Mouse (Mus musculus) adrenal gland, adult 8-10 months (tissue): ENCODE measurements around the gene Ube2b. TPM values are rescaled to one million over a fixed set of nuclear protein-coding genes. Genes with fewer than 3 reads are reported as not detected.

Experiments used
- DNase-seq: peaks from one replicate; pipeline ENCODE4 v3.0.0; 2022
- total RNA-seq, 4 experiments: library from RNA; stranded (reverse); gene quantifications; 2 replicates each; pipeline ENCODE4 v1.2.4; 2022

The Ube2b gene
- total RNA-seq, 4 experiments from 2014 or later: 124 to 144 (median 140) TPM

DNA sequence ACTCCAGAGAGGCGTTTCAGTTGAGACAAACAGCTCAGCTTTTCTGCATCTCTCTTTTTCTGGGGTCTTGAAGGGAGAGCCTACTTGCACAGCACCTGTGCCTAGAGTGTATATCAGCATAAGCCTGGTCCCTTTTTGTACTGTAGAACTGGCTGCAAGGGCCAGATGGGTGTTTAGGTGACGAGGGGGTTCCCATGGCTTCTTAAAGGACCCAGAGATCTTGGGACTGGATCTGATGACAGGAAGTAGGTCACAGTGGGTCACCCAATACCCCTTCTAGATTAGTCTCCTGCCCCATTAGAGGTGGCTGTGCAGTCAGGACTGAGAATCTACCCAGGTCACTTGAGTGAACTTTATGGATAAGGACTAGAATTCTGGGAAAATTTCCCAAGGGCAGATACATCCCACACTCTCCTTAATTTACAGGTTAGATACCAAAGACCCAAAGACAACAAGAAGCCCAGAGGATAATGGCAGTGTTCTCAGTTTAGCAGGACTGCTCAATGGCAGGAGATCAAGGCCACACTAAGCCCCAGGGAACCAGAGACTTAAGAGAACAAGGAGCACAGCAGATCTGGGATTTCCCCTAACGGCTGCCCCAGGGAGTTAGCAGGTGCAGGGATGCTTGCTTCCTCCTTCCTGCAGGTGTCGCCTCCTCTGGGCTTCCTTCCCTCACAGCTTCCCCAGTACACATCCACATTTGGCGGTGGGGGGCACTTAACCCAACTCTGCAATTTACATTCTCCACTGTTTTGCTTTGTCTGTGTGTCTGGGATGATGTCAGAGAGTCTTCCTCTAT lies 64.7 kb downstream of the Ube2b start:
- DNase-seq: no peak

Other genes starting within 250 kb of the Ube2b start
- 10 to 100 TPM; 33.6 to 38.5 (median 37.4) TPM for gene Sec24a, start 237.1 kb downstream of the Ube2b start, total RNA-seq
- gene Sar1b, start 237.1 kb downstream of the Ube2b start, total RNA-seq: 100 to 1,000 TPM in 2 of 4 experiments, 10 to 100 TPM in 2; 96.3 to 116 (median 101) TPM
- gene Jade2, start 143.1 kb downstream of the Ube2b start, total RNA-seq: 10 to 100 TPM; 21.1 to 36.2 (median 30.3) TPM
- 10 to 100 TPM; 16.9 to 25.6 (median 21.3) TPM for gene Cdkn2aipnl, start 33.1 kb downstream of the Ube2b start, total RNA-seq
- 1 to 10 TPM; 3.0 to 5.5 (median 4.2) TPM for gene Cdkl3, start 3.5 kb upstream of the Ube2b start, total RNA-seq
- gene Ppp2ca, start 97.9 kb upstream of the Ube2b start, total RNA-seq: 10 to 100 TPM; 67.9 to 74.5 (median 69.6) TPM
- gene Olfr1373, start 144.8 kb upstream of the Ube2b start, total RNA-seq: not detected
- gene Olfr1371, start 213.2 kb upstream of the Ube2b start, total RNA-seq: not detected
- 100 to 1,000 TPM; 463 to 561 (median 519) TPM for gene Skp1a, start 231.2 kb upstream of the Ube2b start, total RNA-seq